Mouse (Mus musculus): ENCODE data around the gene Tle4. TPM values are rescaled to one million over a fixed set of nuclear protein-coding genes. Genes with fewer than 3 reads are reported as not detected.

Tle4 gene
- total and polyA plus RNA-seq, 3 experiments, result 18.9 to 27.7 (median 23.4) TPM

GRCm38 (mm10) chr19:14614816-14615215 is 17.0 kb upstream of the Tle4 start:
- Histone ChIP-seq H3K27ac (ENCODE audit: insufficient read depth, low read depth) (no peak overlapping the region), H3K4me2 (ENCODE audit: insufficient read depth, low read depth, poor library complexity, severe bottlenecking) (no peak overlapping the region), H3K79me2 (replicated peaks; ENCODE audit: control insufficient read depth, extremely low read depth, insufficient read depth, poor library complexity, severe bottlenecking) (no peaks in the 10 kb centered on the region), H3K27me3 (replicated peaks) (no peaks in the 10 kb centered on the region), H3K9ac (ENCODE audit: insufficient read depth, low read depth) (no peak overlapping the region), H3K4me3 (replicated peaks in 1 of 3; ENCODE audit: low read depth in 2 of 3, low read length in 2 of 3, poor library complexity in 1 of 3) (no peak overlapping the region), H3K36me3 (replicated peaks in 1 of 2; ENCODE audit: control insufficient read depth in 1 of 2, insufficient read depth in 1 of 2, low read length in 1 of 2) (no peaks in the 10 kb centered on the region), H3K4me1 (ENCODE audit: control insufficient read depth in 1 of 2, insufficient read depth in 2 of 2) (peaks cover 0 to 36% of the 10 kb centered on the region in 2 experiments; a peak in 3 of 4 replicates), H3K9me3 (replicated peaks; ENCODE audit: low read length) (no peaks in the 10 kb centered on the region)
- in situ Hi-C loops (cut with MboI; ENCODE audit: low pct_ligation_motif_present, low pct_unique_long_range_greater_than_20kb, low sequenced_read_pairs), result no loop called here
- DNase-seq (ENCODE audit: extremely low read depth), result peak; percentile 85
- dilution Hi-C loops (cut with MboI; ENCODE audit: extremely low pct_ligation_motif_present, extremely low pct_unique_long_range_greater_than_20kb, low sequenced_read_pairs), result no loop called here
- TF ChIP-seq MAFK (IDR thresholded peaks at IDR 0.05; ENCODE audit: insufficient replicate concordance, low read length), result 0 out of 2 replicates have a peak, but pooled peaks have one; percentile 14
- peak; percentile 81 for TF ChIP-seq ETS1 (conservative IDR thresholded peaks at IDR 0.05; ENCODE audit: low read depth, low read length)
- TF ChIP-seq IRF4 (IDR thresholded peaks at IDR 0.05; ENCODE audit: low read depth, low read length), result peak; percentile 49; the same call in 1 of the 2 replicates
- TF ChIP-seq ZNF384 (IDR thresholded peaks at IDR 0.05; ENCODE audit: low read depth, low read length), result no peak
- TF ChIP-seq SIN3A (IDR thresholded peaks at IDR 0.05; ENCODE audit: low read length), result no peak
- TF ChIP-seq CHD2 (IDR thresholded peaks at IDR 0.05; ENCODE audit: low read length), result peak; percentile 79
- TF ChIP-seq TBP (conservative IDR thresholded peaks at IDR 0.05; ENCODE audit: low read depth, low read length), result no peak
- peak; percentile 49 for TF ChIP-seq RAD21 (IDR thresholded peaks at IDR 0.05; ENCODE audit: low read depth, low read length)
- TF ChIP-seq SMC3 (IDR thresholded peaks at IDR 0.05; ENCODE audit: low read depth, low read length), result peak; percentile 60
- no peak for TF ChIP-seq CHD1 (IDR thresholded peaks at IDR 0.05; ENCODE audit: low read depth, low read length)
- peak; percentile 61; the same call in 1 of the 2 replicates for TF ChIP-seq MEF2A (IDR thresholded peaks at IDR 0.05; ENCODE audit: borderline replicate concordance, low read depth, low read length)
- TF ChIP-seq TCF12 (IDR thresholded peaks at IDR 0.05; ENCODE audit: low read depth, low read length), result peak; percentile 41; the same call in 1 of the 2 replicates
- no peak for TF ChIP-seq USF2 (conservative IDR thresholded peaks at IDR 0.05; ENCODE audit: low read depth, low read length)
- peak; percentile 61; the same call in 1 of the 2 replicates for TF ChIP-seq BHLHE40 (IDR thresholded peaks at IDR 0.05; ENCODE audit: low read depth, low read length)
- 0 out of 2 replicates have a peak, but pooled peaks have one; percentile 14 for TF ChIP-seq MYC (IDR thresholded peaks at IDR 0.05; ENCODE audit: low read depth, low read length)
- TF ChIP-seq EP300 (IDR thresholded peaks at IDR 0.05; ENCODE audit: low read length), result peak; percentile 32; the same call in 1 of the 2 replicates
- peak in 1 of 2 experiments; percentile 53; a peak in 2 of 4 replicates for TF ChIP-seq CTCF (conservative IDR thresholded peaks at IDR 0.05 in 1 of 2, IDR thresholded peaks at IDR 0.05 in 1 of 2; ENCODE audit: low read depth in 2 of 2, low read length in 2 of 2)
- TF ChIP-seq JUN (IDR thresholded peaks at IDR 0.05; ENCODE audit: insufficient read depth, low read depth, low read length), result peak; percentile 74
- peak; percentile 74 for TF ChIP-seq JUND (conservative IDR thresholded peaks at IDR 0.05; ENCODE audit: low read depth, low read length)
- 0 out of 2 replicates have a peak, but pooled peaks have one; percentile 13 for TF ChIP-seq ELF1 (IDR thresholded peaks at IDR 0.05; ENCODE audit: low read depth, low read length)
- no peak for TF ChIP-seq POLR2AphosphoS2 (IDR thresholded peaks at IDR 0.05; ENCODE audit: low read depth, low read length)
